Mouse (Mus musculus) adipocyte (in vitro differentiated cells): Measurements from ENCODE around the gene Olfr523.
A peak's percentile ranks its signal among the peaks of the same experiment; 100 is the strongest.
"Not testable (repeated sequence)": the region's sequence is repeated elsewhere in the genome, so short reads cannot be mapped to it uniquely, and the experiment has no call there.

Experiments
- DNase-seq: peaks from one replicate; pipeline ENCODE4 v3.0.0-alpha.2; 2016; ENCODE audit warnings: low spot score

Gene Olfr523

DNA sequence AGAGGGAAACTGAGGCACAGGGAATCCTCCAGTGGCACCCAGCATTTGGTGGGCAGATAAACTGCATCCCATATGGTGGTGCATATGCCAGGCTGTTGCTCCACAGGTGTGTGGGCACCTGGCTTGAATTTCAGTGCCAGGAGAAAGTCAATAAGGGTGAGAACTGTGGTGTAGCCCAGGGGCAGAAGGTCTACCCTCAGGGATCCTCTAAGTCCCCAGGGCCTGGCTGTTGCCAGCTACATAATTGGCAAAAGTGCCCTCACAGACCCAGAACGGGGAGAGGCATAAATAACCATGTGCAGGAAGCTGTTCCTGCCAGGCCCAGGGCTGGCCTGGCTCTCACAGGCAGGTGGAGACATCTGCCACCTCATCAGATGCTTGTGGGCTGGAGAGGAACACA, at the start of gene Olfr523:
Gene Olfr523, plus strand, starts transcription at position 282 of the 400 bp plus-strand sequence.
- DNase-seq, result no peak

DNA sequence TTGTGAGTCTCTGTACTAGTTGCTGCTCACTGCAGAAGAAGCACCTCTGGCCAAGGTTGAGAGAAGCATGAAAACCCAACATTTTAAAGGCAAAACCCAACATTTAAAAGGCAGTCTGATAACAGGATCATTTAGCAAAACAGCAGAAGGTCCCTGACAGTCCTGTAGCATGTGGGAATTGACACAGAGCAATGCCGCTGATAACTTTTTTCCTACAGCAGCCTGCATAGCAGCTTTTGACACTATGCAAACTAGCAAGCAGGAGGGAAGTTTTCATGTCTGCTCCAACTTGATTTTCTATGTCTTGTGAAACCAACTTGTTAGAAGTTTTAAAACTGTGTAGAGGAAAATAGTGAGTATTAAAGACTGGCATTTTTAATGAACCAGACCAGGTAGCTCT, 48.6 kb upstream of the Olfr523 start:
- DNase-seq, result no peak

DNA sequence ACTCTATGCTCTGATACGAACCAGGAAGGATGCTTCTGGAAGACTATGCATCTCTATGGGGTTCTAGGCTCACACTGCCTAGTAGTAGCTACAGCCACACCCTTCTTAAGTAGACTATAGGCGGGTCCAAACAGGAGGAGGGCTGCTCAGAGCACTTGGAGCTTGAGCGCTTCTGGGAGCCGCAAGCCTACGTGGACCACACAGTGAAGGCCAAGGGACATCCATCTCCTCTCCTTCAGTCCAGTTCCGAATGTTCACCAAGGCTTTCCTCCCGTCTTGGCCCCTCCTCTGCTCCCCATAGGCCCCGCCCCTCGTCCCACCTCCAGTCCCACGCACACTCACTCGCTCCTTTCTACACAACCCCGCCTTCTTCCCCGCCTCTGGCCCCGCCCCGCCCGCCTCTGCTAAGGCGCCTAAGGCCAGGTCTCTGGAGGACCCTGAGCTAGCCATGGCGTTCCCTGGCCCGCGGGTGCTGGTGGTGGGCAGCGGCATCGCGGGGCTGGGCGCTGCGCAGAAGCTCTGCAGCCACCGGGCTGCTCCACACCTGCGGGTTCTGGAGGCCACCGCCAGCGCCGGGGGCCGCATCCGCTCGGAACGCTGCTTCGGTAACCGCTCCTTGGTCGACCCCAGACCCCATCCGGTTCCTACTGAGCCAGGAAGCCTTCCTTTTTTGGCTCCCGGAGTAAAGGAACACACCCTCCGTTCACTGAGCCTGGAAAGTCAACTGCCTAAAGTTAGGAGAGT, 47.6 kb upstream of the Olfr523 start:
- DNase-seq, result peak; percentile 89

DNA sequence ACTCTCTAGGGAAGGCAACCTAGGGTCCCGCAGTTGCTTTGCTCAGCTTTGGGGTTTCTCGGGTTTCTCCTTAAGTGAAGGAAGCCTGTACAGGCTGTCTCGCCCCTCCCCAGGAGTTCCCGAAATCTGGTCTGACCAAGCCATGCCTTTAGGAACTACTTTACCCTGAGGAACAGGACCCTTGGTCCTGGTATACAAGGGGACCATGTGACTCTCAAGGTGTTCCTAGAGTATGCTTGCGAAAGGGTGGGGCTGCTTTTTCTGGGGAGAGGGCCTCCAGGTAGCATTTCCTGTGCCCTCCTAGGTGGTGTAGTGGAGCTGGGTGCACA, 47.0 kb upstream of the Olfr523 start:
- no peak for DNase-seq

DNA sequence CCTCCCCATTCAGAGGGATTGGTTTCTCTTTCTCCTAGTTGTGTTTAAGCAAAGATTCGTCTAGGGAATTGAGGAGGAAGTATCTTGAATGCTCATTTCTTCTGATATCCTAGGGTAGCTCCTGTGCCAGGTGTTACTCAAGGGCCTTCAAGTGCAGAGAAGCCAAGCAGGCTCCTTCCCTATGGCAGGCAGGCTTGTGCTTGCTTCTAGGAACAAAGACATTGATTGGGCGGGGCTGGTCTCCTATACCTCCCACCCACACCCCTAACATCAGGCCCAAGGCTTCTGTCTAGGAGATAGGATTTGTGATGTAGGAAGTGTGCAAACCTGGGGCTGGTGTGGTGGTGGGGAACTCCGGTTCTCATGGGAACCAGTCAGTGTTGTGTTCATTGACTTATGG, 46.1 kb upstream of the Olfr523 start:
- DNase-seq, result no peak

DNA sequence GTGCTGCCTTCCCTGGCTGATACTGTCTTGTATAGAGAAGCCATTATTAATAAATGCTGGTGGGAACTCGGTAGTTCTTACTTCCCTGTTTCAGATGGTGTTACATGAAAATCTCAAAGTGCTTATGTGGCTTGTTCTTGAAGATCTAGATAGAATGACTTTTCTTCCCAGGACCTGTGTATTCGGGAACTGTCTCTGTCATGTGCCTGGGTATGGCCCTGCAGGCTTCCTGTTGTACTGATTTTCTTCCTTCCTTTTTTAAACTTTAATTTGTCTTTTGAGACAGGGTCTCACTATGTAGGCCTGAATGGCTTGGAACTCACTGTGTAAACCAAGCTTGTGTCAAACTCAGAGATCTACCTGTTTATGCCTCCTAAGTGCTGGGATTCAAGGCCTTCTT, 45.1 kb upstream of the Olfr523 start:
- no peak for DNase-seq

DNA sequence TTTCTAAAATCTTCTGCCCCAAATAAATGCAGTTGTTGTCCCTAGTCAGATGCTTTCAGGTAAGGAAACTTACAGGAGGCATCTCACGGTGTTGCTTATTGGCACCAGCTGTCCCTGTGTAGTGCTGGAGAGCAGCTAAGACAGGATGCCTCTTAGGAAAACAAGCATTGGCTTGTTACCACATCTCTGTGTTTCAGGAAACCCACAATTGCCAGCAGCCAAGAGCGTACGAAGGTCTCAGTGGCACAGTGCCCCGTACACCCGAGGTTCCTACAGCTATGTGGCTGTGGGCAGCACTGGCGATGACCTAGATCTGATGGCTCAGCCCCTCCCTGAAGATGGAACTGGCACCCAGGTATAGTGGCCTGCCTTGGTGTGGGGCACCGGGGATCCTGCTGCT, 40.8 kb upstream of the Olfr523 start:
- not testable (repeated sequence) for DNase-seq

DNA sequence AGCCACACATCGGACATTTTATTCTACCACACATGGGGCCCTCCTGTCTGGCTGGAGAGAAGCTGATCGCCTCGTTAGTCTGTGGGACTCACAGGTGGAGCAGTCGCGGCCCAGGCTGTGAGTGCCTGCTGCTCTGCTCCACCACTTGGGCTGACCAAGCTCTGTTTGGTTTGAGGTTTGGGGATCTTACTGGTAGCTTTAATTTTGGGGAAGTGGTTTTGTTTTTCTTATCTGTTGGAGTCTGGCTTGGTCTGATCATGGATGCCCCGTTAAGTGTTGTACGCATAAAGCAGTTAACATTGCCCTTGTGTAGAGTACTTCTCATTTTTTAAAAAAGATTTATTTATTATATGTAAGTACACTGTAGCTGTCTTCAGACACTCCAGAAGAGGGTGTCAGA, 39.0 kb upstream of the Olfr523 start:
- not testable (repeated sequence) for DNase-seq

DNA sequence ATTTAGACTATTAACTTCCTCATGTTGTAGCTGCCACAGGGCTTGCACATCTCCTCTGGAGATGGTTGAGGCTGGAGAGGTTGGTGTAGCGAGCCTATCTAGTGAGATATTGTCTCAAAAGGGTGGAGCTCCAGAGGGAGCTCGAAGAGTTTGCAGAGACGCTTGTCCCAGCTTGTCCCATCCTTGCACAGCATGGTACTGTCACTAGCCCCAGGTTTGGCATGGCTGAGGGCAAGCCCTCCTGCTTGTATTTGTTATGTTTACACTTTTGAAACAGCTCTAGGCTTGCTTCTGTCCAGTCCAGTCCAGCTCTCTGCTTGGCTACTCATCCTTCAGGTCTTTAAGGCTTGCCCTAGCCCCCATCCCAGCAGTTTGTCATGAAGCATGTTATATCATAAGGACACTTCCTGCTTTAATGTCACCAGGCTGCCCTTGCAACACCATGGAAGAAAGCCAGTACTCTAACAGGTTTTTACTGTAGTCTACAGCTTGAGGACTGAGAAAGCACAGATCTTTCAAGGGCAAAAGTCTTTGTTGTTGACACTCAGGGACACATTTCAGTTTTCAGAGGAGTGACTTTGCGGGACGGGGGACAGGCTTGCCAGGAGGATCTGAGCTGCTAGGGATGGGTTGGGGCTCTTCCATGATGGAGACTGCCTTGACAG, 37.8 kb upstream of the Olfr523 start:
- no peak for DNase-seq

DNA sequence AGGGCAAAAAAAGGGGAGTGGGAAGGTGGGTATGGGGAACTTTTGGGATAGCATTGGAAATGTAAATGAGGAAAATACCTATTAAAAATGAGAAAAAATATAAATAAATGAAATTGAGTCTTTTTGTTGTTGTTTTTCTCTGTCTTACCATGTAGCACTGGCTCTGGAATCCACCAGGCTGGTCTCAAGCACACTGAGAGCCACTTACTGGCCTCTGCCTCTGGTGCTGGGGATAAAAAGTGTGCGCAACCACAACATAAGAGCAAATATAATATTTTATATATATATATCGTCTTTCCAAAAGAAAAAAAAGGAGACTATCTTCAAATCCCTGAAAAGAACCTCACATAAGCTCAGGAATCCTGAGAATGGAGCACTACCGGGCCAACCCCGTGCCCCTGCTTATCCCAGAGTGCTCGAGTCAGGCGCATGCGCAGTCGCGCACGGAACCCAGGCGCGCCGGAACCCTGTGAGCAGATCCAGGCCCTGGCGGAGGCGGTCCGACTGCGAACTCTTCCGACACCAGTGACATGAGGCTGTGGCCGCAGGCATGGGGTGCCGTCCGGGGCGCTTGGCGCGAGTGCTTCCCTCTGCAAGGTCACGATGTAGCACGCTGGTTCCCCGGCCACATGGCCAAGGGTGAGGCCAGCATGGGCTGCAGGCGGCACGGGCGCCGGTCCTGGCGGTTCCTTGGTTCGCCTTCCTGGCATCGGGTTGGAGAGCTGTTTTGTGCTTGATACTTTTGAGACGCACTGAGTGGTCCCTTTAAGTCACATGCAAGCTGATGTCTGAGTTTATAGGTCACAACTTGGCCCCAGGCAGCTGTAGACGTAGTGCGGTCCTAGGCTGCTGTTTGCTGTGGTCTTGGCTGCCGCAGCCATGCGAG, 35.6 kb upstream of the Olfr523 start, which contains the start of gene Mtg1:
Gene Mtg1, plus strand, starts transcription at position 430 of the 886 bp plus-strand sequence.
- DNase-seq, result peak; percentile 90

DNA sequence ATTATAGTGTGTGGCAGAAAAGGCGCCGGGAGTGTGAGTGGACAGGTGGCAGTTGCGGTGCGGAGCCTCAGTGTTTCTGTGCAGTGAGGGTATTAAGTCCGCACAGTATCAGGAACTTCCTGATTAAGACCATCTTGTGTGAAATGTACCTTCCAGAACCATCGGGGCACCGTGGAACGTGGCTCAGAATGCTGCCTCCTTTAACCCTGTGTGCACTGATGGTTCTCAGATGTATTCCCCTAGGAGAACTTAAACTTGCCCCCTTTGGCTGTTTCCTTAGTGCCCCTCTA, 35.1 kb upstream of the Olfr523 start:
- DNase-seq, result no peak

DNA sequence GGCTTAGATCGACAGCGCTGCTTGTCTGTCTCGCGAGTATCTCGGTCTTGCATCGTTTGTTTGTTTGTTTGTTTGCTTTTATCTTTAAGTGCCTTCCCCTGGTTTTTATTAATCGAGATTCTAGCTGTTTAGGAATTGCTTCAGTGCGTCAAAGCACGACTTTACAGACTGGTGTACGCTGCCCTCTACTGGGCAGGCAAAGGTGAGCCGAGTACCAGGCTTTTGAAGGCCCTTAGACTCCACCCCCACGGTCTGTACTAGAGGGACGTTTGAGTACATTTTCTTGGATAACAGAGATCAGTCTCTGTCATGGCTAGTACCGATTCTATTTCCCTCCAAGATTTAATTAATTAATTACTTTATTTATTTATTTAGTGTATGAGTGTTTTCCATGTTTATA, 31.7 kb upstream of the Olfr523 start:
- peak; percentile 77 for DNase-seq

DNA sequence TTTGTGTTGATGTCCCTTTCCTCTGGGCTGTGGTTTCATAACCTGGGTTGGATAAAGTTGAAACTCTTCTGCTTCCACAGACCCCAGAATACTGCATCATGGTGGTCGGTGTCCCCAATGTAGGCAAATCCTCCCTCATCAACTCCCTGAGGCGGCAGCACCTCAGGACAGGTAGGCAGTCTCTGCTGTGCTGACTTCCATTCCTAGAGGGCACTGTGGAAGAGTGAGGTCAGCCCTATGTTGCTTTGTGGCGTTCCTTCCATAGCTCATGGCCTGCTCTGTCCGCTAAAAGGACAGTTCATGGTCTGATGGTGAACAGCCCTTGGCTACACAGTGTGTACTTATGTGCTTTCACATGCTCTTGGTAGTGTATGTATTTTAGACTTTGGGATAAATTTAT, 28.5 kb upstream of the Olfr523 start:
- DNase-seq, result no peak

DNA sequence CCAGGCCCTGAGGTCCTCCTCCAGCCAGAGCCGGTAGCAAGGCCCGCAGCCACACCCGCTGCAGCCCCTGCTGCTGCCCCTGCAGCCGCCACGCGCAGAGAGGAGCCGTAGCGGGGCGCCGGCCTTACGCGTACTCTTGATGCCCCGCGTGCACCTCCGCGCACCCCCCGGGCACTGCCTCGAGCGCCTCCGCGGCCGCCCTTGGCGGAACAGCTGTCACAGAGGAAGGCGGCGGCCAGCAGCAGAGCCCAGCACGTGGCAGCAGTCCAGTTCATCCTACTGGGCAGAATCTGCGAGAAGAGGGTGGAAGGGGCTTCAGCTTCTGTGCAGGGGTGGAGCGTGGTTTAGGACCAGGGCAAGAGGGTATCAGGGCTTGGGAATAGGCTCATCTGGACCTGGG, 19.6 kb upstream of the Olfr523 start:
- no peak for DNase-seq

DNA sequence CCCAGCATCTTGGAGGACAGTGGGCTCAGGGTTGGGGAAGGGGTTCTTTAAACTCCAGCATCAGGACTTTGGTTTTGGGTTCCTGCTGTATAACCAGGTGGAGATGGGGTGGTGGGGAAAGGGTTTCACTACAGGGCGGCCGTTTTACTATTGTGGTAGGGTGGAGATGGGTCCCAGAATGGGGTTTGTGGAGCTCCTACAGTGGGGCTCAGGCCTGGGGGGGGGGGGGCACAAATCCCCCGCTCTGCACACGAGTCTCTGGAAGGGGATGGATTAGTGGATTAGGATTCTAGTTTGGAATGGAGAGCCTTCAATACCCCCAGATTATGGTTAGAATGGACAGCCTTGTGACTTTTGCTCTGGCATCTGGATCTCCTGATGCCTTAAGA, 19.2 kb upstream of the Olfr523 start:
- no peak for DNase-seq

DNA sequence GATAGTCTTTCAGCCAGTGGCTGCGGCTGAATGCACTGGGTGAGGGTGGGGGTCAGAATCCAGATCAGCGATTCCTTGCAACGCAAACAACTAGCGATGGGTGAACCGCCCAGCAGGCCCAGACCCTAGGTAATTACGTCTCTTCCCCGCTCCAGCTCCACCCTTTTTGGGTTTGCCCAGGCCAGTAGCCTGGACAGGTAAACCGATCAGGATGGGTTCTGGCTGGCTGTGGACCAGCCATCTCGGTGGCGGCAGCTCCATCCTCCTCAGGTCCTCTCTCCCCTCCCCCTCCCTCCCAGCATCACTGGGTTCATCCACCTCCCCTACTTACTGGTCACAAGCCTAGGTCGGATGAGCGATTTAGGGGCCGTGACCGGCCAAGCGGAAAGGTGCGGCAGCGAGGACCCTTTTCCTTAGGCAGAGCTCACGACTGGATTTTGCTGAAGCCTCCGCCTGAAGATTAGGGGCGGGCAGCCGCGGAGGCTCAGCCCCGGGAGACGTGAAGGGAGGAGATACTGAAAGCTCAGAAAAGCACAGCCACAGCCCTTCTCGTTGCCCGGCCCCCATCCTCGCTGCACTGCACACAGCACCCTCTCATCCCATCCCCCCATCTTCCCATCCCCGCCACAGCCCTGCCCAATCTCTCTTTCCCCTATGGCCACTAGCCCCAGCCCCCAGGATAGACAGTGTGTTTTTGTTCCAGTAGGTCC, 18.6 kb upstream of the Olfr523 start, which contains the start of gene Sprn:
Gene Sprn, minus strand, starts transcription at position 660 of the 710 bp plus-strand sequence.
- no peak for DNase-seq

DNA sequence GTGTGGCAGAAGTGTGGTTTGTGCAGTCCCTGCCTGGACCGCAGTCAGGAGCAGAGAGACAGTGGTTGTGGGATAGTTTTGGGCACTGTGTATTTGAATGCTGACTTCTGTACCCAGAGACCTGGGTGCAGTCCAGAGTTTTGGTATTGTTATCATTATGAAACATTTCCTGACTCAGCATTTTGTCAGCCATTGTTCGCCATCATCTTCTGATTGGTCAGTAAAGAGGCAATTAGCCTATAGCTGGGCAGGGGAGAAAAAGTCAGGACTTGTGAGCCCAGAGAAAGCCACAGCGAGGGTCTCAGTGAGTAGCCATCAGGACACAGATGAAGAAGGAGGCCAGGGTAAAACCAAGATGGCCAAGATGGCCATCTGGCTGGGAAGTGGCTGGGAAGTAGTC, 12.7 kb upstream of the Olfr523 start:
- DNase-seq, result no peak

DNA sequence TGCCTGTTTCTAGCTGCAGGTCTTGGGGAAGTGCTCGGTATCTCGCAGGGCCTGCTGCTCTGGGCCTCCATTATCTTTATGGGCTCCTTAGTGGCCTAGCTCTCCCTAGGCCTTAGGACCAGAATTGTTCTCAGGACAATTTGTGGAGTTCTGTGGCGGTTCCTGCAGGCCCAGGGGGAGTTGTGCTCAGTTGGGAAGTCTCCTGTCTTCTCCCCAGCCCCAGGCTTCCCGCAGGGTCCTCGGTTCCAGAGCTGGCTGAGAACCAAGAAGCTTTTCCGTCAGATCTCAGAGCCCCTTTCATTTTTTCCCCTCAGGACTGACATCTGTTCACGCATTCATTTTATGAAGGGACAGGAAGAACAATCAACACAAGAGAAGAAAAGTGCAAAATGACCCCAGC, 8.4 kb upstream of the Olfr523 start, which contains the start of gene Olfr522:
Gene Olfr522, minus strand, starts transcription at position 101 of the 400 bp plus-strand sequence.
- DNase-seq, result no peak

DNA sequence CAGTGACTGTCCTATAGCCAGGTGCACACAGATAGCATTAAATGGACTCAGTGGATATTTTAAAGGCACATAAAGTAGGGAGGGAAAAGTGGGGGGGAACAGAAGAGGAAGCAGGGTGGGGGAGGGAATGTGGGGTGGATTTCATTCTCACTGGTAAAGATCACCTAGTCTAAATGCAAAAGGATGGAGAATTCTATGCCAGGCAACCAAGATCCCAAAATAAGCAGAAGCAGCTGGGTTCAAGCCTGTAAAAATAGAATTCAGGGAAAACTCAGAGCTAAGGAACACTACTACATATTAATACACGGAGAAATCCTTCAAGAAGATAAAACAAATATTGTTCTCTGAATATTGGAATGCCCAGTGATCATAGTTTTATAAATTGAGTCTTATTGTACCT, 5.1 kb upstream of the Olfr523 start:
- DNase-seq, result no peak

DNA sequence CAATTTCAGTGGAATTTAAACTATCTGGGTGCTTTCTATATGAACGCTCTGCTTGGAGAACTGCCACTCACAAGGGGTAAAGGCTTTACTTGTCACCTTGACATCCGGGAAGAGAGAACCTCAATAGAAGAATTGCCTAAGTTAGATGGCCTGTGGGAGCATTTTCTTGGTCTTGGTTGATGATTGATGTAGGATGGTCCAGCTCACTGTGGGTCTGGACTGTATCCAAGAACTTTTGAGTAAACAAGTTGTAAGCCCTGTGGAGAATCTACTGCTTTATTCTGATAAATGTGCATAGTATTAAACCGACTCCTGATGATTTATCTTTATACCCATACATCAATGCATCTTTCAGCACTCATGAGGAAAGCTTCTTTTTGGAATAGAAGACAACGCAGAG, 3.6 kb upstream of the Olfr523 start:
- peak; percentile 9 for DNase-seq

DNA sequence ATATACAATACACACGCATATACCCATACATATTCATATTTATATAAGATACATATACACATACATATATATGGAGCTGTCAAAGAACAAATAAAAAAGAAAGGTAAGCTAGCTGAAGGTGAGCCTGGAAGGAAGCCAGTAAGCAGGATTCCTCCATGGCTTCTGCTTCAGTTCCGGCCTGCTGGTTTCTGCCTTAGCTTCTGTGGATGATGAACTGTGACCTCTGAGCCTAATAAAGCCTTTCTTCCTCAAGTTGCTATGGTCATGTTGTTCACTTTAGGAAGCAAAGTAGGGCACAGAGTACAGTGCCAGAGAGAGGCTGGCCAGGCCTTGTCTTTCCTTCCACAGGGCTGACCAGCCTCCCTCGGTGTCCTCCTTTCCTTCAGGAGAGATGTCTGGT, 2.2 kb upstream of the Olfr523 start:
- DNase-seq, result peak; percentile 46

DNA sequence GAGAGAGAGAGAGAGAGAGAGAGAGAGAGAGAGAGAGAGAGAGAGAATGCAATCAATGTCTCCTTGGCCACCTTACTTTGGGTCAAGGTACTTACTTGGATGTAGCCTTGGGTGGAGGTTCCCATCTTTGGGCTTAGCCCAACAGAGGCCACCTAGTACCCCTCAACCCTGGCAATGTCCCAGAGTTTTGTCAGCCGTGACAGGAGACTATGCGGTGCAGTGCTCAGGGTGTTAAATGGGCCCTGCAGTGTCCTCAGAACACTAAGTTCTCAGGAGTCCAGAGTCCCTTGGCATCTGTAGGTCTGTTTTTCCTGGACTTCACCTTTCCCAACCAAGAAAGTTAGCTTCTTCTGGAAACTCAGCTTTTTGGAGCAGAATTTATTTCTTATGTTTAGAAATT, 6.2 kb downstream of the Olfr523 start:
- DNase-seq, result no peak
